Mouse (Mus musculus) heart, embryonic 15.5 days (tissue): ENCODE results near the gene Adamtsl1. TPM values are rescaled to one million over a fixed set of nuclear protein-coding genes. Genes with fewer than 3 reads are reported as not detected.

ENCODE experiments used
- ATAC-seq: fragments of 200-750 bp; cut with Nextera tagmentation; replicated peaks from 2 replicates; pipeline ENCODE4 v1.8.0; 2017; ENCODE audit warnings: low read depth, moderate TSS enrichment; ENCODE audit not compliant: insufficient number of reproducible peaks, insufficient read depth, low FRiP score
- H3K27ac ChIP-seq: fragments of 300-500 bp; sonication (generic); 2 replicates; pipeline ENCODE4 v1.5.1; 2015; ENCODE audit warnings: mild to moderate bottlenecking, inconsistent platforms
- H3K27me3 ChIP-seq: fragments of 300-500 bp; sonication (generic); 2 replicates; pipeline ENCODE4 v1.6.1; 2015; ENCODE audit warnings: inconsistent platforms
- H3K36me3 ChIP-seq: fragments of 300-500 bp; sonication (generic); 2 replicates; pipeline ENCODE4 v1.6.1; 2015; ENCODE audit warnings: mild to moderate bottlenecking, inconsistent platforms
- H3K4me1 ChIP-seq: fragments of 300-500 bp; sonication (generic); replicated peaks from 2 replicates; pipeline ENCODE4 v1.6.1; 2015; ENCODE audit warnings: inconsistent platforms
- H3K4me2 ChIP-seq: fragments of 300-500 bp; sonication (generic); 2 replicates; pipeline ENCODE4 v1.6.1; 2015; ENCODE audit warnings: inconsistent platforms, mild to moderate bottlenecking, moderate library complexity
- H3K4me3 ChIP-seq: fragments of 300-500 bp; sonication (generic); 2 replicates; pipeline ENCODE4 v1.5.1; 2015; ENCODE audit warnings: mild to moderate bottlenecking, inconsistent platforms
- H3K9ac ChIP-seq: fragments of 300-500 bp; sonication (generic); 2 replicates; pipeline ENCODE4 v1.6.1; 2015; ENCODE audit warnings: mild to moderate bottlenecking, inconsistent platforms
- H3K9me3 ChIP-seq: fragments of 300-500 bp; sonication (generic); replicated peaks from 2 replicates; pipeline ENCODE4 v1.6.1; 2016; ENCODE audit warnings: inconsistent platforms
- WGBS: fragments of 180-500 bp; shearing (Covaris S2); methylation state at CpG from one replicate; pipeline ENCODE4 v1.1.7; 2015; ENCODE audit warnings: mixed read lengths; 5-methylcytosine and 5-hydroxymethylcytosine counted together
- polyA plus RNA-seq: library from polyadenylated mRNA; unstranded; fragments of >200 nt; fragmentation: Nextera tagmentation; extraction: Ambion mirVana; gene quantifications from 2 replicates; pipeline ENCODE4 v1.2.1, GENCODE M21; 2015

Gene Adamtsl1
- polyA plus RNA-seq, 1 experiment from 2014 or later, result 9.8 TPM

DNA sequence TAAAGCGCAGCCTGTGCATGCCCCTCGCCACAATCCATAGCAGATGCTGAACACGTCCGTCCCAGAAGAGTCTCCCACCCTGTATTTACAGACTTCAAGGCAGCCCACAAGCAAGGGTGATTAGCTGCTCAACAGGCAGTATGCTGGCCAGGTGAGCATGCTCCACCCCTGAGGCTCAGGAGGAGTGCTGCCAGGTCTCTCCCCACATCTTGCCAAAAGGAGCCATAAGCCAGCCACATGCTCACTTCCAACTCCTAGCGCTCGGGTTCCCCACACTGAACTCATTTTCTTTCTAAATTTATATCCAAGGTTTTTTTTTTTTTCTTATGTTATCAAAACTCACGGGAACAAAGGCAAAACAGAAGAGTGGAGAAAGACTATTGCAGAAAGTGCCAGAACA, 687.8 kb downstream of the Adamtsl1 start:
- no peaks in the 10 kb centered on the region for H3K36me3 ChIP-seq
- no peak overlapping the region for H3K4me3 ChIP-seq
- 81% methylated on average over 7 of the region's 7 CpGs for WGBS
- H3K27me3 ChIP-seq, result no peaks in the 10 kb centered on the region
- peaks cover 6% of the 10 kb centered on the region for H3K4me1 ChIP-seq
- H3K9ac ChIP-seq, result no peak overlapping the region
- no peak for ATAC-seq
- no peak overlapping the region for H3K27ac ChIP-seq
- H3K4me2 ChIP-seq, result no peak overlapping the region
- H3K9me3 ChIP-seq, result no peaks in the 10 kb centered on the region

DNA sequence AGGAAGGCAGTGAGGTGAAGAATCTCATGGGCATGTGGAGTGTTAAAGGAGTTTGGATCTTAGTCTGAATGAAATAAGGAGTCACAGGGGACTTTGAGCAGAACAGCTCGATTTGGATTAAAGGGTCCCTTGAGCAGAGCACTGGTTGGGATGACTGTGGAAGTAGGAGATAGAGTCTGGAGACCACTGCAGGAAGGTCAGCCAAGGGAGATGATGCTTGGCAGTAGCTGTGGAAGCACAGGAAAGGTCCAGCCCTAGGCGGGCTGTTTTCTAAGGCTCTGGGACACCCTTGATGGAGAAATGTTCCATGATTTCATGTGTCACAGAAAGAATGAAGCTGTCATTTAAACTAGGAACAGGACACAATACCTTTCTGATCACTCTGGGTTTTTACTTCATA, 689.3 kb downstream of the Adamtsl1 start:
- Histone ChIP-seq H3K9ac (no peak overlapping the region), H3K4me1 (peaks cover 8% of the 10 kb centered on the region), H3K4me3 (no peak overlapping the region), H3K27ac (no peak overlapping the region), H3K27me3 (no peaks in the 10 kb centered on the region), H3K36me3 (no peaks in the 10 kb centered on the region), H3K4me2 (no peak overlapping the region), H3K9me3 (no peaks in the 10 kb centered on the region)
- no peak for ATAC-seq
- WGBS, result 64% methylated on average over 2 of the region's 2 CpGs

DNA sequence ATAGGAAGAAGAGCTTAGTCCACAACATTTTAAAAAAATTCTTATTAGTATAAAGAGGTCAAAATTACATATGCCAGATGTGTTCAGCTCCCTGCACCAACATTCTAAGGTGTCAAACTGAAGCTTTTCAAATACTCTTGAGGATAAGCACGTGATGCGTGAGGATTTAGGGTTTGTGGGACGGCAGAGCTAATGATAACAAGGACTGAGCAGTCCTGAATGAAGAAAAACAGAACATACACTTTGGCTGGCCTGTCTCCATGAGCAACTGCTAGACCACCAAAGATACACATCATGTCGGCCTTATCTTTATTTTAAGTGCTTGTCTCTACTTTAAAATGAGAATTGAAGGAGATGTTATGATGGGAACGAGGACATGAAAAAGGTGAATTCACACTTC, 710.9 kb downstream of the Adamtsl1 start:
- ATAC-seq, result no peak
- no peaks in the 10 kb centered on the region for H3K27me3 ChIP-seq
- no peaks in the 10 kb centered on the region for H3K36me3 ChIP-seq
- no peak overlapping the region for H3K4me2 ChIP-seq
- H3K4me1 ChIP-seq, result 0 out of 2 replicates have a peak, but pooled peaks cover 2% of the 10 kb centered on the region
- H3K9me3 ChIP-seq, result no peaks in the 10 kb centered on the region
- WGBS, result 47% methylated on average over 5 of the region's 5 CpGs
- H3K9ac ChIP-seq, result no peak overlapping the region
- no peak overlapping the region for H3K27ac ChIP-seq
- no peak overlapping the region for H3K4me3 ChIP-seq

DNA sequence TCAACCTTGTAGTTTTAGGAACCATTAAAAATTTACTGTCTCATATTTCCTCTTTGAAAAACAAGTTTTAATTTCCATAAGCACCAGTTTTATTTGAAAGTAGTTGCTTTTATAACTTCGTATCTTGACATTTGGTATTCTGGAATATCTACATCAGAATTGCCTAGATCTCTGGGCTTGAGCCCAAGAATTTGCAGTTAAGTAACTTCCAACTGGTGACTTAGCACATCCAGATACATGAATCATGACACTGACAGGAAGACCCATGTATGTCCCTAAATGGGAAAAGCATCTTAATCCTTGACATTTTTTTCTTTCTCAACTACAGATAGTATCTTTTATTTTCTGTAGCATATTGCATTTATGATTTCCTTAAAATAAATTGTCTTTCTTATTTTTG, 713.1 kb downstream of the Adamtsl1 start:
- no peak overlapping the region for H3K4me2 ChIP-seq
- no peak overlapping the region for H3K9ac ChIP-seq
- H3K27me3 ChIP-seq, result no peaks in the 10 kb centered on the region
- no peaks in the 10 kb centered on the region for H3K9me3 ChIP-seq
- H3K4me3 ChIP-seq, result no peak overlapping the region
- no peak for ATAC-seq
- H3K27ac ChIP-seq, result no peak overlapping the region
- no peaks in the 10 kb centered on the region for H3K36me3 ChIP-seq
- 69% methylated on average over 1 of the region's 1 CpGs for WGBS
- H3K4me1 ChIP-seq, result 0 out of 2 replicates have a peak, but pooled peaks cover 2% of the 10 kb centered on the region

DNA sequence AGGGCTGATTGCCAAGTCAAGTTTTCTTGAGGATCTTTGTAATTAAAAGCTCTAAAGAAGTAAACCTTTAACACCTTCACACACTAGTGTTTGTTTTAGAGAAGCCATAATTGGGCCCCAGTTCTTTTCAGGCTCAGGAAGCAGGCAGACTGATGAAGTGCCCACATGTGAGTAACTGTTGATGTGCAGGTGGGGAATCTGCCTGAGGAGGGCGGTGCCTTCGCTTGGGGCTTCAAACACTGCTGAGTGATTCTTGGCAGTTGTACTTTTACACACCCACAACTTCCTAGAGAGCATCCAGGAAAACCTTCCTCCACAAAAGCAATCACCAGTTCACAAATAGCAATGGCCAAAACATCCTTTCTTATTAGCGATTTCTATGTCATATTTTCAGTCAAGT, 719.2 kb downstream of the Adamtsl1 start:
- Histone ChIP-seq H3K4me3 (no peak overlapping the region), H3K4me2 (no peak overlapping the region), H3K27me3 (no peaks in the 10 kb centered on the region), H3K9me3 (no peaks in the 10 kb centered on the region), H3K9ac (no peak overlapping the region), H3K36me3 (0 out of 2 replicates have a peak, but pooled peaks cover 4% of the 10 kb centered on the region), H3K27ac (no peak overlapping the region), H3K4me1 (no peaks in the 10 kb centered on the region)
- no peak for ATAC-seq
- WGBS, result 78% methylated on average over 3 of the region's 3 CpGs

DNA sequence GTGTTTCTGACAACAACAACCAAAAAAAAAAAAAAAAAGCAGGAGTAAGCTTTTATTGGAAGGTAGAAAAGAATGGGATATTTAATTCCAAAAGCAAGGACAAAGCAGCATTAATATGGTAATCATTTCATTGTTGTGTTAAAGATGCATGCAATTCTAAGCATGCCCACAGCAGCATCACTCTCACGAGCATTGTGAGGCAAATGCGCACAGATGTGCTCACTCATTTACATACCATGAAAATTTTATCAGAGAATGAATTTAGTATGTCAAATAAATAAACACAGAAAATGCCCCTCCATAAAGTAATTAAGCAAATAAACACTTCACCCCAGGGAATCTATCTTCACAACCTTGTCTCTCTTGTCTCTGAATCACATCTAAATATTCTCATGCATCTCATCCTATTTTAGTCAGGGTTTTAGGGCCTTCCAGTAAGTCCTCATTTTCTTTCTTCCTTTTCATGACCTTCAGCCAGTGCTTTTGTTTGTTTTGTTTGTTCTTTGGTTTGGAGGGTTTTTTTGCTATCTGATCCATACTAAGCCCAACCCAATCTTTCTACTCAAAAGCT, 728.0 kb downstream of the Adamtsl1 start:
- H3K9me3 ChIP-seq, result no peaks in the 10 kb centered on the region
- no peak overlapping the region for H3K9ac ChIP-seq
- H3K4me2 ChIP-seq, result no peak overlapping the region
- H3K4me3 ChIP-seq, result no peak overlapping the region
- ATAC-seq, result no peak
- 80% methylated on average over 2 of the region's 2 CpGs for WGBS
- H3K27ac ChIP-seq, result no peak overlapping the region
- H3K36me3 ChIP-seq, result no peaks in the 10 kb centered on the region
- no peaks in the 10 kb centered on the region for H3K27me3 ChIP-seq
- H3K4me1 ChIP-seq, result no peaks in the 10 kb centered on the region

DNA sequence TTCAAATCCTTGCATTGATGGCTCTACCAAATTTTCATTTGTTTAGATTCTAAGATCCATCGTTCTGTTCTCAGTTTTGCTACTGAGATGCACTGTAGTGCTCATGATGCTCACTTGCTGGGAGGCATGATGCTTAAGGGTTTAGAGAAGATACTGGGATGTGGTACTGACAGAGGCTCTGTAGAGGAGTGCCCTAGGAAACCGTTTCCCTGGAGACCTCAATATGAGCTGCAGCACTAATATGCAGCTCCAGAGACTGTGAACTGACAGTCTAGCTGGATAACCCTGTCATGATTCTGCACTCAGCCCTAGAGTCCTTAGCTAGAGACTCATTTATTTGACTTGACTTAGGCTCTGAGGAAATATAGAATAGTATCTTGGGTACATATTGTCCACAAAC, 756.1 kb downstream of the Adamtsl1 start:
- Histone ChIP-seq H3K4me1 (0 out of 2 replicates have a peak, but pooled peaks cover 3% of the 10 kb centered on the region), H3K4me2 (no peak overlapping the region), H3K4me3 (no peak overlapping the region), H3K9me3 (no peaks in the 10 kb centered on the region), H3K9ac (no peak overlapping the region), H3K27ac (no peak overlapping the region), H3K27me3 (no peaks in the 10 kb centered on the region), H3K36me3 (no peaks in the 10 kb centered on the region)
- no peak for ATAC-seq
- 69% methylated on average over 2 of the region's 2 CpGs for WGBS

DNA sequence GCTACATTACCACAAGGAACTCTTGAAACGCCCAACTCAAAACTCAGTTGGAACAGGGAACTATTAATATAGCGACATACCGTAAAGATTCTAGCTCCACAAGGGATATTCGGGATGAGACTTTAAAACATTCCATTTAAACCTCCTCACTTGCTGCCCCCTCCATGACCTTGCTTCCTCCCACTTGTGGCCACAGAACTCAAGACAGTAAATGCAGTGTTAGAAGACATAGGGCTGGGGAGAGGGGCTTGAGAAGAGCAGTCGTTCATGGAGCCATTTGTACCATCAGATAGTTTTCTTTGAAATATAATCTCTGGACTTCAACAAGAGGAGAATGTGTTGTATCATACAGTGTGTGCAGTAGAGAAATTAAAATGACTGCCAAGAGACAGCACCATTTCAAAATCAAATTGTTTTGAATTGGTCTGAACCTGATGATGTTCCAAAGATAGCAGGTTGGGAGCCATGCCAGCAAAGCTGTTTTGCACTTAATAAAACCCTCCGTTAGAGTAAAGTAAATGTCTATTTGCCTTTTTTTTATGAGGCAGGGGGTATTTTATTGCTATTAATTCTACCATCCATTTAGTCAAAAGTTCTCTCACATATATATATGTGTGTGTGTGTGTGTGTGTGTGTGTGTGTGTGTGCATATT, 759.9 kb downstream of the Adamtsl1 start:
- 47% methylated on average over 6 of the region's 6 CpGs for WGBS
- H3K4me1 ChIP-seq, result peaks cover 22% of the 10 kb centered on the region
- H3K9me3 ChIP-seq, result no peaks in the 10 kb centered on the region
- no peaks in the 10 kb centered on the region for H3K27me3 ChIP-seq
- H3K4me2 ChIP-seq, result no peak overlapping the region
- no peak overlapping the region for H3K27ac ChIP-seq
- H3K4me3 ChIP-seq, result no peak overlapping the region
- ATAC-seq, result no peak
- no peak overlapping the region for H3K9ac ChIP-seq
- H3K36me3 ChIP-seq, result no peaks in the 10 kb centered on the region

DNA sequence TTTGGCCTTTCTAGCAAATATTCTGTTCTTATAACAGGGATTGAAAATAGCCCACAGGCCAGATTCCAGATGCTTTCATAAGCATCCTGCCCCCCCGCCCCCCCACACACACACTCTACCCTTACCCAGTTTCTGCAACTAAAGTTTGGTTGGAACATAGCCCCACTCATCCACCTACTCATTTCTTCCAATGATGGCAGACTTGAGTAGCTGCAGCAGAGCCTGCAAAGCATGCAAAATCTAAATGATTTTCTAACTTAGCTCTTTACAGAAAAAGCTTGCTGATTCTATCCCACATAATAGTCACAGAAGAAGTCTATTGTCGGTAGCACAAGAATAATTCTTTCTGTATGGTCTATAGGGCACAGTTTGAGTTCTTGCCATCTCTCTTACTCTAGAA, 760.7 kb downstream of the Adamtsl1 start:
- ATAC-seq, result no peak
- peaks cover 24% of the 10 kb centered on the region for H3K4me1 ChIP-seq

DNA sequence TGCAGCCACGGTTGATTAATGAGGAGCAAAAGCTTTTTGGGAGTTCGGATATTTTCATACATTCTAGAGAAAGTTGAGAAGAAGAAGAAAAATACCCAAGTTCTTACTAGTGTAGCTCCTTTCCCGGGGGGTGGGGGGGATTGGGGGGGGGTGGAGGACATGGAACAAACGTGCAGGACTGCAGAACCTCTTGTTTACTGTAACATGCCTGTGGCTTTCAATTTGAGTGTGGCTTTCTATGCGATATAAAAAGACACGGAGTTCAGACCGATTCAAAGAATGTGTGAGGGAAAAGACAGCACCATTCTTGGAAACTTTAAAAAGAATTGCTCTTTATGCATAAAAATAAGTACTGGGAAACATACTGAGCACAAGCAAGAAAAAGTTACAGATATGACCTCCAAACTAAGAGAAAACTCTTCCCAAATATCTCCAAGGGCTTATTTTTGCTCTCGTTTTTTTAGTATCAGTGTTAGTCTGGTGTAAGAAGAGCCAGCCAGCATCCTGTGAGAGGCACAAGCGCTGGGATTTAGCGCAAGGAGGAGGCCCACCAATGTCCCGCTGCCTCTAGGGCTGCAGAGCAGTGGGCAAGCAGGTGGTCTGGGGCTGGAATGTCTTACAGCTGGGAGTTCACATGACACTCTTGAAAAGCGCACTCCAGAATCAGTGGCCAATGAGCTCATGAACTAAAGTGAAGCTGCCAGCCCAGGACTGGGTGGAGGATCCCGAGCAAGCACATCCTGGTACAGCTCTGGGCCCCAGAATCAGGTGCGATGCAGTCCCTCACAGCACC, 762.2 kb downstream of the Adamtsl1 start:
- no peak for ATAC-seq
- WGBS, result 62% methylated on average over 14 of the region's 14 CpGs
- Histone ChIP-seq H3K4me2 (no peak overlapping the region), H3K9ac (no peak overlapping the region), H3K36me3 (no peaks in the 10 kb centered on the region), H3K27me3 (no peaks in the 10 kb centered on the region), H3K9me3 (no peaks in the 10 kb centered on the region), H3K27ac (0 out of 2 replicates have a peak overlapping the region, but pooled peaks have one; percentile 20), H3K4me1 (peaks cover 24% of the 10 kb centered on the region), H3K4me3 (no peak overlapping the region)

More for the DNA sequence above, 760.7 kb downstream of the Adamtsl1 start:
- H3K4me3 ChIP-seq, result no peak overlapping the region
- no peaks in the 10 kb centered on the region for H3K36me3 ChIP-seq
- no peak overlapping the region for H3K4me2 ChIP-seq
- H3K9ac ChIP-seq, result no peak overlapping the region
- no peaks in the 10 kb centered on the region for H3K9me3 ChIP-seq
- no peaks in the 10 kb centered on the region for H3K27me3 ChIP-seq
- WGBS, result 69% methylated on average over 2 of the region's 2 CpGs
- H3K27ac ChIP-seq, result no peak overlapping the region

DNA sequence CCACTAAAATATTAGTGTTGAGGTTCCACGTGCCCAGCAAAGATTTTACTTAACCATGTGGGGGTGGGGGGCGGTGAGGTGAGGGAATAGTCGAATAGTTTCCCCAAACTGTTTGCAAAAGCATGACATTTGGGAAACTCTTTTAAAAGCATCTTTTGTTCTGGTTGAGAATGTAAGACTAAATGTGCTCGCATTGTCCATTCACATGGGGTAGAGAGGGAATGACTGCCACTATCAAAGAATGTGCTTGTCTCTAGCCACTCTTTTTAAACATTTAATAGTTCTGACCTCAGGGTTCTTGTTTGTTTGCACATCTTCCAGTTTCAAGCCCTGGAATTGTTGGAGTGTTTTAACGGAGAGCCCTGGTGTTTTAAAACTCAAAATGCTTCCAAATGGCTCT, 764.6 kb downstream of the Adamtsl1 start:
- H3K27ac ChIP-seq, result no peak overlapping the region
- no peak overlapping the region for H3K4me2 ChIP-seq
- H3K27me3 ChIP-seq, result no peaks in the 10 kb centered on the region
- H3K36me3 ChIP-seq, result no peaks in the 10 kb centered on the region
- peaks cover 24% of the 10 kb centered on the region for H3K4me1 ChIP-seq
- 68% methylated on average over 5 of the region's 5 CpGs for WGBS
- no peak overlapping the region for H3K9ac ChIP-seq
- no peak overlapping the region for H3K4me3 ChIP-seq
- no peak for ATAC-seq
- H3K9me3 ChIP-seq, result no peaks in the 10 kb centered on the region
